Mouse (Mus musculus): Measurements from ENCODE around the gene Nemp1. TPM values are rescaled to one million over a fixed set of nuclear protein-coding genes. Genes with fewer than 3 reads are reported as not detected.
A peak's percentile ranks its signal among the peaks of the same experiment; 100 is the strongest.
"Not testable (repeated sequence)": the region's sequence is repeated elsewhere in the genome, so short reads cannot be mapped to it uniquely, and the experiment has no call there.

Gene Nemp1
- polyA plus RNA-seq, 1 experiment from 2014 or later: 8.9 TPM

DNA sequence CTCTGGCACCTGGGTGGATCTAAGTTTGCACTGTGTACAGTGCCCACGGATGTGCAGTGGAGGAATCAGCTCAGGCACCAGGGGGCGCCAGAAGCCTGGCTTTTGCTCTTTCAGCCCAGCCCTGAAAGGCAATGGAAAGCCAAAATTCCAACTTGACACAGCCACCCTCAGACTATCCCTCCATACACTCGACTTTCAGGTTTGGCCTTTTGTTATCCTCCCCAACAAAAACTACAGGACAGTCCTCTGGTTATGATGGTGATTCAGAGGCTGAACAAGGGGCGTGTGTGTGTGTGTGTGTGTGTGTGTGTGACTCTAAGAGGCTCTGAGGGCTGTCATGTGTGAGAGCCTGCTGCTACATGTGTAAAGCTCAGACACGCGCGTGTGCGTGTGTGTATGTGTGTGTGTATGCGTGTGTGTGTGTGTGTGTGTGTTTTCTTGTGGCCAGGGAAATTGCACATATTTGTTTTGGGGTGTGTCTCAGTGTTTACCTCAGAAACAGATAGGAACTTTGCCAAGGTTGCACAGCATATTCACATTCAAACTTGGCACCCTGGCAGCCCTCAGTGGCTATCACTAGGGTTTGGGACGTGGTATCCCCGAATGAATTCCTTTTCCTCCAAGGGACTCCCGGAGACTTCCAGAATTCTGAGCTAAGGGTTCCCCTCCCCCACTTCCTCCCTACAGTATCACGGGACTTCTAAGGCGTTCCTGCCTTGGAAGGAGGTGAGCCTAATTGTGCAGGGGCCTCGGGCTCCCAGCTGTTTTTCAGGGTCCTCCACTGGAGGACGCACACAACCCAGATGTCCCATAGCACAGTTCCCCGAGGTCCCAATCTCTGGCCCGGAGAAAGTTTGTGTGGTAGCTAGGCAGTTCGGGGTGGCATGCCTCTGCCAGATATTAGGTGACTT is 24.6 kb upstream of the Nemp1 start:
- peak; percentile 95 for DNase-seq (ENCODE audit: low spot score)
- ATAC-seq (replicated peaks; ENCODE audit: low FRiP score, low TSS enrichment, low read depth): peak; percentile 68
- WGBS: 6% methylated on average over 19 of the region's 19 CpGs
- Histone ChIP-seq H3K4me1 (replicated peaks; ENCODE audit: control insufficient read depth, insufficient read depth, low read length) (peaks cover 16% of the 10 kb centered on the region; the same call in 1 of the 2 replicates), H3K4me3 (ENCODE audit: low read depth, low read length) (peak overlapping the region; percentile 49), H3K9me3 (ENCODE audit: control insufficient read depth, low read length) (no peaks in the 10 kb centered on the region), H3K4me2 (ENCODE audit: low read length) (peak overlapping the region; percentile 69), H3K27me3 (replicated peaks; ENCODE audit: control insufficient read depth, insufficient read depth, low read length) (no peaks in the 10 kb centered on the region), H3K36me3 (ENCODE audit: control insufficient read depth, insufficient read depth, low read length) (0 out of 2 replicates have a peak, but pooled peaks cover 4% of the 10 kb centered on the region), H3K27ac (ENCODE audit: low read depth) (peak overlapping the region; percentile 83), H3K9ac (ENCODE audit: low read length) (peak overlapping the region; percentile 65)

DNA sequence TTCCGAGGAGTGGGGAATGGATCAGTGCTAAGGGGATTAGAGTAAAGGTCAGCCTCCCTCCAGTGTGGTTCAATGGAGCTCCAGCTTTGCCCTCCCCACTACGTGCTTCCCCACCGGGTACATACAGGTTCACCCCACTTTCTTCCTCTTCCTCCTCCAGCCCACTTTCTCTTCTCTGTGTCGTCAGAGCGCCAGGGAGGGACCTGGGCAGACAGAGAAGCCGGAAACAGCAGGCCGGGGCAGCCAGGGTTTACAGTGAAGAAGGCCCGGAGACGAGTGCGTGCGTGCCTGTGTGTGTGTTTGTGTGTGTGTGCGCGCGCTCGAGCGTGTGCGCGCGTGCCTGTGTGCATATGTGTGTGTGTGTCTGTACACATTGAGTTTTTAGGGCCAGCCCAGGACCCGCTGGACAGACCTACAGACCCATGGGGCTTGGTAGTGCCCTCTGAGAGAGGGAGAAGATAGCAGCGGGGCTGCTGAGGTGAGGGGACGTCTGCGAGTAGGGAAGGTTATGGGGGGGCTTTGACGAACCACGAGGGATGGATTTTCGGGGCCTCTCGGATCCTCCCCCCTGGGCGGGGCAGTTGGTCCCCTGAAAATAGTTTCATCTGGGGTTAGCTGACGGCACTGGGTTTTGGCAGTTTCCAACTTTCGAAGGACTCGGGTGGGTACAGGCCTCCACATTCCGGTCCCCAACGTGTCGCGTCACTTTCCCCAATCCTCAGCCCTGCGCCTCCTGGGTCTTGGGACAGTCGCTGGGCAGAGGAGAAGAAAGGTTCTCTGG is 23.7 kb upstream of the Nemp1 start, which contains the start of gene Stat6:
Stat6 (plus strand) TSS at position 215 of the 781 bp plus-strand sequence.
- peak; percentile 66 for ATAC-seq (replicated peaks; ENCODE audit: low FRiP score, low TSS enrichment, low read depth)
- Histone ChIP-seq H3K27ac (ENCODE audit: low read depth) (peak within 1 kb of the TSS; percentile 83), H3K9me3 (ENCODE audit: control insufficient read depth, low read length) (no peaks in the 10 kb centered on the region), H3K27me3 (replicated peaks; ENCODE audit: control insufficient read depth, insufficient read depth, low read length) (no peaks in the 10 kb centered on the region), H3K4me2 (ENCODE audit: low read length) (peak within 1 kb of the TSS; percentile 69), H3K36me3 (ENCODE audit: control insufficient read depth, insufficient read depth, low read length) (0 out of 2 replicates have a peak, but pooled peaks cover 4% of the 10 kb centered on the region), H3K4me3 (ENCODE audit: low read depth, low read length) (peak within 1 kb of the TSS; percentile 49), H3K9ac (ENCODE audit: low read length) (peak within 1 kb of the TSS; percentile 65), H3K4me1 (replicated peaks; ENCODE audit: control insufficient read depth, insufficient read depth, low read length) (peaks cover 16% of the 10 kb centered on the region; the same call in 1 of the 2 replicates)
- 2% methylated on average over 36 of the region's 37 CpGs for WGBS
- peak; percentile 89 for DNase-seq (ENCODE audit: low spot score)

DNA sequence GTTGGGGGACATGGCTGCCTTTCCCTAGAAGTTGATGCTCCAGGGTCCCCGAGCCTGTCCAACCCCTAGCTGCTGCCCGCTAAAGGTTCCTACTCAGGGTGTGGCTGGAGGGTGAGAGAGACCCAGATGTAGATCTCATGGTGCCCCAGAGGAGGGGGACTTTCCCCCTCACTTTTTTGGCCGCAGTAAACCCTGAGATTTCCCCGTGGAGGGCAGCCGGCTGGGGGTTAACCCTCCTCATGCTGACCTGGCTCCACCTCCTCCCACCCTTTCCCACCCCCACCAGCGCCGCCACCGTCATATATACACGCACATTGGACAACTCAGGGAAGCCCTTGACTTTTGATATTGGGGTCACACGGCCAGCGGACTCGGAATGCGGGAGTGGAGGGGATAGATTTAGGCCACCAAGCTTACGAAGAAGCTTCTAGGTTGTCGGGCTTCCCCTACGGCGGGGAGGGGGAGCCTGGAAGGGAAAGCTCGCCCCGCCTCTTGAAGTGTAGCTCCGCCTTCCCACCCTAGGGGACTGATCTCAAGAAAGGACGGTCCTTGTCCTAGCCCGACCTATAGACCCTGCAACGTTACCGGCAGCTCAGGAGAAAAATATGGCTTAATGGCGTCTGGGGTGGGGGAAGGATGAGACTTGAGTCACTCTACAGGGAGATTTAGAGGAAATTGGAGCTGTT is 23.0 kb upstream of the Nemp1 start:
- peak; percentile 87 for DNase-seq (ENCODE audit: low spot score)
- H3K9ac ChIP-seq (ENCODE audit: low read length): peak overlapping the region; percentile 65
- H3K27ac ChIP-seq (ENCODE audit: low read depth): peak overlapping the region; percentile 83
- H3K36me3 ChIP-seq (ENCODE audit: control insufficient read depth, insufficient read depth, low read length): peaks cover 10% of the 10 kb centered on the region; the same call in 1 of the 2 replicates
- peak overlapping the region; percentile 69 for H3K4me2 ChIP-seq (ENCODE audit: low read length)
- no peaks in the 10 kb centered on the region for H3K9me3 ChIP-seq (ENCODE audit: control insufficient read depth, low read length)
- ATAC-seq (replicated peaks; ENCODE audit: low FRiP score, low TSS enrichment, low read depth): peak; percentile 32; the same call in 1 of the 2 replicates
- peaks cover 16% of the 10 kb centered on the region; the same call in 1 of the 2 replicates for H3K4me1 ChIP-seq (replicated peaks; ENCODE audit: control insufficient read depth, insufficient read depth, low read length)
- peak overlapping the region; percentile 49 for H3K4me3 ChIP-seq (ENCODE audit: low read depth, low read length)
- H3K27me3 ChIP-seq (replicated peaks; ENCODE audit: control insufficient read depth, insufficient read depth, low read length): no peaks in the 10 kb centered on the region
- under 1% methylated on average over 25 of the region's 25 CpGs for WGBS

DNA sequence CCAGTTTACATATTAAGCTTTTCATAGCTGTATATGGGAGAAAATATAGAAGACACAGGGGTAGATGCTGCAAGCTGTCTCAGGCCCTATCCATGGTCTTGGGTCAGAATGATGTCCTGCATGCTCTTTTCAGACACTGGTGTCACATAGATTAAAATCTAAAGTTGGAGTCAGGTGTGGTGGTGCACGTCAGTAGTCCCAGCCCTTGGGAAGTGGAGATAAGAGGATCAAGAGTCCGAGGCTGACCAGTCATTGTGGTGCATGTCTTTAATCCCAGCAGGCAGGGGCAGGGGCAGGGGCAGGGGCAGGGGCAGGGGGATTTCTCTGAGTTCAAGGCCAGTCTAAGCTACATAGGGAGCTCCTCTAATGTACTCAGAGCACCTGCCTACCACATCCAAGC is 20.9 kb upstream of the Nemp1 start:
- H3K4me1 ChIP-seq (replicated peaks; ENCODE audit: control insufficient read depth, insufficient read depth, low read length): peaks cover 16% of the 10 kb centered on the region; the same call in 1 of the 2 replicates
- DNase-seq (ENCODE audit: low spot score) (no peak), ATAC-seq (replicated peaks; ENCODE audit: low FRiP score, low TSS enrichment, low read depth) (no peak)
- H3K9ac ChIP-seq (ENCODE audit: low read length): no peak overlapping the region
- H3K4me3 ChIP-seq (ENCODE audit: low read depth, low read length): no peak overlapping the region
- H3K9me3 ChIP-seq (ENCODE audit: control insufficient read depth, low read length): no peaks in the 10 kb centered on the region
- H3K4me2 ChIP-seq (ENCODE audit: low read length): no peak overlapping the region
- 51% methylated on average over 2 of the region's 2 CpGs for WGBS
- peaks cover 19% of the 10 kb centered on the region; the same call in 1 of the 2 replicates for H3K36me3 ChIP-seq (ENCODE audit: control insufficient read depth, insufficient read depth, low read length)
- H3K27me3 ChIP-seq (replicated peaks; ENCODE audit: control insufficient read depth, insufficient read depth, low read length): no peaks in the 10 kb centered on the region
- no peak overlapping the region for H3K27ac ChIP-seq (ENCODE audit: low read depth)

DNA sequence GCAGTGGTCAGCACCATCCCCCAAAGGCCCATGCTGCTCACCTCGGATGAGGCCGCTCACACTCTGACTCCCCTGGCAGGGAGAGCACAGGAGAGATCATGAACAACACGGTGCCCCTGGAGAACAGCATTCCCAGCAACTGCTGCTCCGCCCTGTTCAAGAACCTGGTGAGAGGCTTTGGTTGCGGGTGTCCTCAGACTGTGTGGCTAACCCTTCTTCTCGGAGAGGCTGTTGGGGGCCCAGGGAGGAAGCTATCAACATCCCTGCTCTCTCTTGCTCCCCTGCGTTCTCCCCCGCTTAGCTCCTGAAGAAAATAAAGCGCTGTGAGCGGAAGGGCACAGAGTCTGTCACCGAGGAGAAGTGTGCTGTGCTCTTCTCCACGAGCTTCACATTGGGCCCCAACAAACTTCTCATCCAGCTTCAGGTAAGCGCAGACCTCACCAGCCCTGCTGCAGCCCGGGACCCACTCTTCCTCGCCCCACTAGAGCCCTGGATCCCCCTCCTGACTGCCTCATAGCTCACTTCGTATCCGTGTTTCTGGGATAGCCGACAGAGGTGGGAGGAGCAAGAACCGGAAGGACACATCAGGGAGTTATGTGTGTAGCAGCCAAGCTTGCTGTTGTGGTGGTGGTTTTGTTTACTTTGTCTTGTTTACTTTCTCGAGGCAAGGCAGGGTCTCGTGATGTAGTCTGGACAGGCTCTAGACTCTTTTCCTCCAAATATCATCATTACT is 13.6 kb upstream of the Nemp1 start:
- ATAC-seq (replicated peaks; ENCODE audit: low FRiP score, low TSS enrichment, low read depth) (no peak), DNase-seq (ENCODE audit: low spot score) (no peak)
- 46% methylated on average over 21 of the region's 21 CpGs for WGBS
- Histone ChIP-seq H3K9me3 (ENCODE audit: control insufficient read depth, low read length) (no peaks in the 10 kb centered on the region), H3K27ac (ENCODE audit: low read depth) (no peak overlapping the region), H3K4me3 (ENCODE audit: low read depth, low read length) (no peak overlapping the region), H3K27me3 (replicated peaks; ENCODE audit: control insufficient read depth, insufficient read depth, low read length) (no peaks in the 10 kb centered on the region), H3K9ac (ENCODE audit: low read length) (no peak overlapping the region), H3K4me2 (ENCODE audit: low read length) (peak overlapping the region; percentile 18; the same call in 1 of the 2 replicates), H3K4me1 (replicated peaks; ENCODE audit: control insufficient read depth, insufficient read depth, low read length) (no peaks in the 10 kb centered on the region), H3K36me3 (ENCODE audit: control insufficient read depth, insufficient read depth, low read length) (peaks cover 64% of the 10 kb centered on the region)

DNA sequence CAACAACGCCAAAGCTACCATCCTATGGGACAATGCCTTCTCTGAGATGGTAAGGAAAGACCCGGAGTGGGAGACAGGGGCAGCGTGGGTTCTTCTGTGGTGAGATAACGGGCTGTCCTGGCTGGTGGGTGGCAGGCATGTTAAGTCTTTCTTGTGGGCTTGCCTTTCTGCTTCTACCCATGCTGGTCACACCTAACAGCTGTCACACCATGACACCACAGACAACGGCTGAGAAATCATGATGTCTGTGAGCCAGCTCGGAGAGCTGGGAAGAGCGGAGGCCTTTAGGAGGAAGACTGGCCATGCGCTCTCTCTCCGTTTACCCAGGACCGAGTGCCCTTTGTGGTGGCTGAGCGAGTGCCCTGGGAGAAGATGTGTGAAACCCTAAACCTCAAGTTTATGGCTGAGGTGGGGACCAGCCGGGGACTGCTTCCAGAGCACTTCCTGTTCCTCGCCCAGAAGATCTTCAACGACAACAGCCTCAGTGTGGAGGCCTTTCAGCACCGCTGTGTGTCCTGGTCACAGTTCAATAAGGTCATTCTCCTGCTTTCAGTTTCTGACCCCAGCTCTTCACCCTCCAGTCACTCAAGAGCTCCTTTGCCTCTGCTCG is 11.6 kb upstream of the Nemp1 start:
- 73% methylated on average over 16 of the region's 16 CpGs for WGBS
- no peak for DNase-seq (ENCODE audit: low spot score)

DNA sequence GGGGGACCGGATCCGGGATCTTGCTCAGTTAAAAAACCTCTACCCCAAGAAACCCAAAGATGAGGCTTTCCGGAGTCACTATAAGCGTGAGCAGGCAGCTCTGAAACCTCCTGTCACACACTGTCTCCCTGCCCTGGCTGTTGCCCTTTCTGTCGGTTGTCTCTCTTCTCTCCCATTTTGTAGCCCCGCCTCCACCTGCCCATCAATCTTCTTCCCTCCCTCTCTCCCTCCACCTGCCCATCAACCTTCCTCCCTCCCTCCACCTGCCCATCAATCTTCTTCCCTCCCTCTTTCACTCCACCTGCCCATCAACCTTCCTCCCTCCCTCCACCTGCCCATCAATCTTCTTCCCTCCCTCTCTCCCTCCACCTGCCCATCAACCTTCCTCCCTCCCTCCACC is 9.1 kb upstream of the Nemp1 start:
- H3K4me3 ChIP-seq (ENCODE audit: low read depth, low read length); H3K27me3 ChIP-seq (replicated peaks; ENCODE audit: control insufficient read depth, insufficient read depth, low read length); H3K9me3 ChIP-seq (ENCODE audit: control insufficient read depth, low read length); DNase-seq (ENCODE audit: low spot score); H3K9ac ChIP-seq (ENCODE audit: low read length); H3K27ac ChIP-seq (ENCODE audit: low read depth); ATAC-seq (replicated peaks; ENCODE audit: low FRiP score, low TSS enrichment, low read depth); H3K4me2 ChIP-seq (ENCODE audit: low read length): not testable (repeated sequence)
- peaks cover 17% of the 10 kb centered on the region for H3K4me1 ChIP-seq (replicated peaks; ENCODE audit: control insufficient read depth, insufficient read depth, low read length)
- H3K36me3 ChIP-seq (ENCODE audit: control insufficient read depth, insufficient read depth, low read length): peaks cover 53% of the 10 kb centered on the region
- 56% methylated on average over 6 of the region's 6 CpGs for WGBS

More for the DNA sequence above, 11.6 kb upstream of the Nemp1 start:
- no peak for ATAC-seq (replicated peaks; ENCODE audit: low FRiP score, low TSS enrichment, low read depth)
- H3K4me2 ChIP-seq (ENCODE audit: low read length): no peak overlapping the region
- H3K36me3 ChIP-seq (ENCODE audit: control insufficient read depth, insufficient read depth, low read length): peaks cover 65% of the 10 kb centered on the region
- H3K9me3 ChIP-seq (ENCODE audit: control insufficient read depth, low read length): no peaks in the 10 kb centered on the region
- H3K27ac ChIP-seq (ENCODE audit: low read depth): no peak overlapping the region
- no peak overlapping the region for H3K9ac ChIP-seq (ENCODE audit: low read length)
- H3K4me3 ChIP-seq (ENCODE audit: low read depth, low read length): no peak overlapping the region
- 0 out of 2 replicates have a peak, but pooled peaks cover 2% of the 10 kb centered on the region for H3K4me1 ChIP-seq (replicated peaks; ENCODE audit: control insufficient read depth, insufficient read depth, low read length)
- no peaks in the 10 kb centered on the region for H3K27me3 ChIP-seq (replicated peaks; ENCODE audit: control insufficient read depth, insufficient read depth, low read length)
